Mouse (Mus musculus): Measurements from ENCODE around the gene Depp1. TPM values are rescaled to one million over a fixed set of nuclear protein-coding genes. Genes with fewer than 3 reads are reported as not detected.

The Depp1 gene
- total RNA-seq, 2 experiments from 2014 or later, result 1.8 to 2.0 TPM

DNA sequence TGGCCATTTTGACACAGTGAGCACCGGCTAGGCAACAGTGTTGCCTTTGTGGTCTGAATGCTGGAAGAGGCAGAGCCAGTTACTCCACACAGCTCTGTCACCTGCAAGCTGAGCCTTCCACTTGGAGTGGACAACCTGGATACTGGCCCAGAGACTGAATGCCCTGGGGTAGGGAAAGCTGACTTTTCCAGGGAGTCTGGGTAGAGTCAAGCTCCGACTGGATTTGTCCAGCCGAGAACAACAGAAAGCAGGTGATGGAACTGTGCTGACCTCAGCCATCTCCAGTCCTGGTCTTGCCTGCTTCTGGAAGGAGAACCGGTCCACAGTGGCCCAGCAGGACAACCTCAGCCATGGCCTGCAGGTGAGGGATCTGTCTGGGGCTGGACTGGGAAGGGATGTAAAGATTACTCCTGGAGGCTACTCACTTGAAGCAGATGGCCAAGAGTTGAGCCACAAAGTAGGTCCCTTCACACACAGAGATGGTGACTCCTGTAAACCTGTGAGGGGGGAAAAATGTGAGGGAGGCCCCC lies 47.6 kb downstream of the Depp1 start:
- Histone ChIP-seq H3K27ac (no peak overlapping the region), H3K4me3 (no peak overlapping the region)
- intact Hi-C loops (cut with DNase I), result loop anchor here (1.0 kb wide), 1 partner anchor 43 kb away; no protein-coding TSS in a partner anchor
- TF ChIP-seq CTCF (IDR thresholded peaks at IDR 0.05), result no peak
- DNase-seq (ENCODE audit: extremely low spot score in 1 of 2, low spot score in 2 of 2), result no peak

DNA sequence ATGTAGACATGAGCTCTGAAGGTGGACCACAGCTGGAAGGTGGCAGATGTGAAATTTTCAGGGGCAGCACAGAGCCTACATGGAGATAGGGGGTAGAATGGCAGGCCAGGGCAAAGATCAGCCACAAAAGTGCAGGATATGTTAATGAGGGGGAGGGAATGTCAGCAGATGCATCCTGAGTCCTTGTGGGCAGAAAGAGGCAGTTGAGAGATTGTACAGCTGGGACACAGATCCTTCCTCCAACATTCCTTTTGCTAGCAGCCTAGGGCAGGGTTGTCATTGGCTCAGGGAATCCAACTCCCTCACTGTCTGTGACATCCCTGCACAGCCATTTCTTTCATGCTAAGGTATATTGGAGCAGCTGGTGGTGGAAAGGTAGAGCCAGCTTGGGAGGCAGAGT lies 50.4 kb downstream of the Depp1 start:
- intact Hi-C loops (cut with DNase I), result no loop called here
- TF ChIP-seq CTCF (IDR thresholded peaks at IDR 0.05), result no peak
- no peak overlapping the region for H3K4me3 ChIP-seq
- no peak overlapping the region for H3K27ac ChIP-seq
- no peak for DNase-seq (ENCODE audit: extremely low spot score in 1 of 2, low spot score in 2 of 2)

Small RNAs within 50 kb of the gene (microRNA-seq; reads per million reads assigned to microRNA genes)
- 0 reads per million in 2 experiments for gene Mir7043

Other genes starting within 250 kb of the Depp1 start
- gene Alox5, start 189.4 kb upstream of the Depp1 start, total RNA-seq (2021), result 1 to 10 TPM; 1.7 to 2.6 TPM
- not detected for gene Olfr211, start 161.5 kb upstream of the Depp1 start, total RNA-seq (2021)
- not detected for gene Olfr212, start 144.1 kb upstream of the Depp1 start, total RNA-seq (2021)
- gene Olfr213, start 112.2 kb upstream of the Depp1 start, total RNA-seq (2021), result not detected
- gene Gm5580, start 99.5 kb upstream of the Depp1 start, total RNA-seq (2021), result 1 to 10 TPM; 1.6 TPM
- gene Olfr214, start 96.4 kb upstream of the Depp1 start, total RNA-seq (2021), result not detected
- not detected for gene Olfr215, start 66.4 kb upstream of the Depp1 start, total RNA-seq (2021)
- 10 to 100 TPM; 21.9 to 24.1 TPM for gene Zfp422, start 21.6 kb upstream of the Depp1 start, total RNA-seq (2021)
- 1 to 10 TPM; 4.5 to 6.0 TPM for gene Rassf4, start 23.3 kb downstream of the Depp1 start, total RNA-seq (2021)
- under 1 TPM; 0.29 to 0.58 TPM for gene Tmem72, start 66.3 kb downstream of the Depp1 start, total RNA-seq (2021)